Mouse (Mus musculus) embryonic facial prominence, embryonic 14.5 days (tissue): ENCODE measurements around the gene Trappc2l. TPM values are rescaled to one million over a fixed set of nuclear protein-coding genes. Genes with fewer than 3 reads are reported as not detected.

Experiments
- ATAC-seq: fragments of 200-750 bp; cut with Nextera tagmentation; 2 replicates; pipeline ENCODE4 v1.8.0; 2017; ENCODE audit warnings: low read depth, moderate number of reproducible peaks, moderate TSS enrichment
- DNase-seq: peaks from one replicate; pipeline ENCODE4 v3.0.0-alpha.2; 2015; ENCODE audit warnings: low spot score
- H3K27ac ChIP-seq: fragments of 300-500 bp; sonication (generic); replicated peaks from 2 replicates; pipeline ENCODE4 v1.5.1; 2014; ENCODE audit warnings: low read depth, mild to moderate bottlenecking, low read length, moderate library complexity
- H3K27me3 ChIP-seq: fragments of 300-500 bp; sonication (generic); replicated peaks from 2 replicates; pipeline ENCODE4 v1.6.1; 2014; ENCODE audit warnings: low read length; ENCODE audit not compliant: control insufficient read depth, insufficient read depth
- H3K36me3 ChIP-seq: fragments of 300-500 bp; sonication (generic); 2 replicates; pipeline ENCODE4 v1.6.1; 2014; ENCODE audit warnings: low read length, mixed read lengths; ENCODE audit not compliant: control insufficient read depth, insufficient read depth
- H3K4me1 ChIP-seq: fragments of 300-500 bp; sonication (generic); 2 replicates; pipeline ENCODE4 v1.6.1; 2014; ENCODE audit warnings: antibody characterized with exemption, low read length; ENCODE audit not compliant: control insufficient read depth, insufficient read depth
- H3K4me2 ChIP-seq: fragments of 300-500 bp; sonication (generic); 2 replicates; pipeline ENCODE4 v1.6.1; 2014; ENCODE audit warnings: low read depth, mild to moderate bottlenecking, low read length, moderate library complexity, mixed read lengths
- H3K4me3 ChIP-seq: fragments of 300-500 bp; sonication (generic); 2 replicates; pipeline ENCODE4 v1.5.1; 2014; ENCODE audit warnings: low read depth, mild to moderate bottlenecking, low read length
- H3K9ac ChIP-seq: fragments of 300-500 bp; sonication (generic); 2 replicates; pipeline ENCODE4 v1.6.1; 2014; ENCODE audit warnings: low read depth, mild to moderate bottlenecking, low read length, moderate library complexity, mixed read lengths
- H3K9me3 ChIP-seq: fragments of 300-500 bp; sonication (generic); 2 replicates; pipeline ENCODE4 v1.6.1; 2016; ENCODE audit warnings: low read length; ENCODE audit not compliant: control insufficient read depth
- WGBS: fragments of 180-500 bp; shearing (Covaris S2); extraction: QIAGEN DNeasy Blood & Tissue Kit; methylation state at CpG from one replicate; pipeline ENCODE4 v1.1.7; 2014; 5-methylcytosine and 5-hydroxymethylcytosine counted together
- polyA plus RNA-seq: library from polyadenylated mRNA; unstranded; fragments of >200 nt; fragmentation: Nextera tagmentation; extraction: Ambion mirVana; gene quantifications from 2 replicates; pipeline ENCODE4 v1.2.1, GENCODE M21; 2014

Trappc2l gene
- polyA plus RNA-seq, 1 experiment from 2014 or later: 66.7 TPM

GRCm38 (mm10) chr8:122575735-122576647 lies 35.4 kb upstream of the Trappc2l start:
- H3K9ac ChIP-seq: peak overlapping the region; percentile 83
- H3K4me2 ChIP-seq: peak overlapping the region; percentile 74
- DNase-seq (no peak), ATAC-seq (peak; percentile 9)
- peak overlapping the region; percentile 36; the same call in 1 of the 2 replicates for H3K27ac ChIP-seq
- H3K4me3 ChIP-seq: peak overlapping the region; percentile 64
- no peaks in the 10 kb centered on the region for H3K9me3 ChIP-seq
- H3K36me3 ChIP-seq: peaks cover 37% of the 10 kb centered on the region
- H3K4me1 ChIP-seq: peaks cover 26% of the 10 kb centered on the region
- WGBS: 19% methylated on average over 16 of the region's 21 CpGs
- no peaks in the 10 kb centered on the region for H3K27me3 ChIP-seq

DNA sequence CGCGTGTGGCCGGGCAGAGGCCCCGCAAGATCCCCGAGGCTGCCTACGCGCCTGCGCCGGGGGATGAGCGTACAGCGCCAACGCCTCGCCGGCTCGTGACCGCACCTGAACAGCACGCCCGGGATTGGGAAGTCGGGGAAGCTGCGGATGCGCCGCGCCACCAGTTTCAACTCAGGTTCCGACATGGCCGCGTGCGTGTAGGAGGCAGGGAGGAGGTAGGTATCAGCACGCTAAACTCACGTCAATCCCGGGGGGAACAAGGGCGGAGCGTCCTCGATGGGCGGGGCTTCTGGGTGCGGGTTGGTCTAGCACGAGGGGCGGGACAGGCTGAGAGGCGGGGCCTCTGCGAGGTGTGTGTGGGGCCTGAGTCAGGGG lies 34.8 kb upstream of the Trappc2l start, which contains the start of gene Aprt:
TSS of gene Aprt (minus strand) at position 262 of the 375 bp plus-strand sequence.
- Histone ChIP-seq H3K4me3 (peak within 1 kb of the TSS; percentile 64), H3K27ac (peak within 1 kb of the TSS; percentile 36), H3K27me3 (no peaks in the 10 kb centered on the region), H3K4me1 (peaks cover 26% of the 10 kb centered on the region), H3K9ac (peak within 1 kb of the TSS; percentile 83), H3K36me3 (peaks cover 30% of the 10 kb centered on the region), H3K9me3 (no peaks in the 10 kb centered on the region), H3K4me2 (peak within 1 kb of the TSS; percentile 74)
- WGBS: 2% methylated on average over 25 of the region's 39 CpGs
- peak; percentile 97 for DNase-seq
- peak; percentile 91 for ATAC-seq

DNA sequence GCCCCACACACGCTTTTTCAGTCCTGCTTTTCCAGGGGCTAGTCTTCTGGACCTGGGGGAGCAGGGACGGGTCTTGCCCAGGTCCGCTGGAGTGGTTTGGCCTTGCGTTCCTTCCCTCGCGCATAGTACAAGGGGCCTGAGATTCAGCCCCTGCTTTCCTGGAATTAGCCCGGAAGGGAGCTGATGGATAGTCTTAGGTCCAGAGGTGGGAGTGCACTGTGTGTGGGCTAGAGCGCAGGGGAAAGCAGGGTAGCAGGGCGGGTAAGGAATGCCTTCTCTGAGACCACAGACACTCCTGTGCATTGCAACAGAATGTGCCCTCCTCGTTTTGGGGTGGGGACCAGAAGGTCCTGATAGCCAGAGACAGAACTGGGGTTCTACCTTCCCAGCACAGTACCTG lies 34.3 kb upstream of the Trappc2l start:
- ATAC-seq: no peak
- peak overlapping the region; percentile 74 for H3K4me2 ChIP-seq
- peaks cover 25% of the 10 kb centered on the region for H3K36me3 ChIP-seq
- no peaks in the 10 kb centered on the region for H3K9me3 ChIP-seq
- H3K4me3 ChIP-seq: peak overlapping the region; percentile 64
- peak overlapping the region; percentile 83; the same call in 1 of the 2 replicates for H3K9ac ChIP-seq
- no peak for DNase-seq
- WGBS: 48% methylated on average over 10 of the region's 10 CpGs
- peak overlapping the region; percentile 34 for H3K27ac ChIP-seq
- H3K4me1 ChIP-seq: peaks cover 26% of the 10 kb centered on the region
- H3K27me3 ChIP-seq: no peaks in the 10 kb centered on the region

- WGBS: 16% methylated on average over 7 of the region's 7 CpGs
- peaks cover 26% of the 10 kb centered on the region for H3K4me1 ChIP-seq
- H3K9ac ChIP-seq: 0 out of 2 replicates have a peak overlapping the region, but pooled peaks have one; percentile 1
- ATAC-seq (no peak), DNase-seq (peak; percentile 76)
- no peaks in the 10 kb centered on the region for H3K9me3 ChIP-seq
- H3K4me2 ChIP-seq: no peak overlapping the region
- no peak overlapping the region for H3K4me3 ChIP-seq
- peaks cover 6% of the 10 kb centered on the region for H3K36me3 ChIP-seq
- H3K27ac ChIP-seq: peak overlapping the region; percentile 35; the same call in 1 of the 2 replicates
- H3K27me3 ChIP-seq: no peaks in the 10 kb centered on the region
These were observed 32.2 kb upstream of the Trappc2l start for GRCm38 (mm10) chr8:122579196-122579595.

- DNase-seq: peak; percentile 44
- H3K9ac ChIP-seq: no peak overlapping the region
- H3K4me3 ChIP-seq: no peak overlapping the region
- 64% methylated on average over 13 of the region's 15 CpGs for WGBS
- ATAC-seq: no peak
- no peaks in the 10 kb centered on the region for H3K27me3 ChIP-seq
- H3K4me2 ChIP-seq: no peak overlapping the region
- no peaks in the 10 kb centered on the region for H3K9me3 ChIP-seq
- no peaks in the 10 kb centered on the region for H3K36me3 ChIP-seq
- peaks cover 14% of the 10 kb centered on the region for H3K4me1 ChIP-seq
- no peak overlapping the region for H3K27ac ChIP-seq
These were observed 30.5 kb upstream of the Trappc2l start for GRCm38 (mm10) chr8:122580926-122581325.

- ATAC-seq: no peak
- Histone ChIP-seq H3K9ac (no peak overlapping the region), H3K4me2 (no peak overlapping the region), H3K4me3 (no peak overlapping the region), H3K9me3 (no peaks in the 10 kb centered on the region), H3K27ac (no peak overlapping the region), H3K36me3 (no peaks in the 10 kb centered on the region), H3K27me3 (no peaks in the 10 kb centered on the region), H3K4me1 (no peaks in the 10 kb centered on the region)
- DNase-seq: no peak
- 78% methylated on average over 9 of the region's 9 CpGs for WGBS
These were observed 26.5 kb upstream of the Trappc2l start for GRCm38 (mm10) chr8:122584981-122585380.

DNA sequence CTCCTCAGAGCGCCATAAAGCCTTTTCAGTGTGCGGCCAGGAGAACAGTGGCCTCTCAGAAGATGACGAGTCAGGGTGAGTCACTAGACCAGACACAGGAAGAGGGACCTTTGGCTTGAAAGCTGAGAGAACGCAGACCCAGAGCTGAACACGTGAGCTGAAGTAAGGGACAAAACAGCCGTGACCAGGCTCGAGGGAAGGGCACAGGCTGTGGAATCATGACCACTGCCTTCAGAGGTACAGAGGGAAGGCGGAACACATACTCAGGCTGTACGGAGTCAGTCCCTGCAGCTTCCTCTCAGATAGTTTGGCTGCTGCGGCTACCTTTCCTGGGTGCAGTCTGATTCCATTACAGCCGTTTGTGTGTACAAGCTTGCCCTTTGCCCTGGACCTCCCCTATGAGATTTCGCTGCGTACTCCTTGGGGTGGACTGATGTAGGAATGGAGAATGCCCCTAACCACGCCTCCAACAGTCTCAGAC lies 26.0 kb upstream of the Trappc2l start:
- DNase-seq (no peak), ATAC-seq (no peak)
- Histone ChIP-seq H3K4me2 (no peak overlapping the region), H3K27ac (no peak overlapping the region), H3K36me3 (no peaks in the 10 kb centered on the region), H3K4me3 (no peak overlapping the region), H3K9ac (no peak overlapping the region), H3K4me1 (no peaks in the 10 kb centered on the region), H3K9me3 (no peaks in the 10 kb centered on the region), H3K27me3 (no peaks in the 10 kb centered on the region)
- WGBS: 50% methylated on average over 14 of the region's 14 CpGs

- Histone ChIP-seq H3K4me3 (no peak overlapping the region), H3K9ac (no peak overlapping the region), H3K9me3 (no peaks in the 10 kb centered on the region), H3K4me2 (no peak overlapping the region), H3K27me3 (no peaks in the 10 kb centered on the region), H3K4me1 (no peaks in the 10 kb centered on the region), H3K27ac (no peak overlapping the region), H3K36me3 (no peaks in the 10 kb centered on the region)
- WGBS: 47% methylated on average over 7 of the region's 7 CpGs
- DNase-seq (no peak), ATAC-seq (no peak)
These were observed 25.3 kb upstream of the Trappc2l start for GRCm38 (mm10) chr8:122586171-122586570.
